Mouse (Mus musculus): ENCODE data around the gene Tmem144.

DNA sequence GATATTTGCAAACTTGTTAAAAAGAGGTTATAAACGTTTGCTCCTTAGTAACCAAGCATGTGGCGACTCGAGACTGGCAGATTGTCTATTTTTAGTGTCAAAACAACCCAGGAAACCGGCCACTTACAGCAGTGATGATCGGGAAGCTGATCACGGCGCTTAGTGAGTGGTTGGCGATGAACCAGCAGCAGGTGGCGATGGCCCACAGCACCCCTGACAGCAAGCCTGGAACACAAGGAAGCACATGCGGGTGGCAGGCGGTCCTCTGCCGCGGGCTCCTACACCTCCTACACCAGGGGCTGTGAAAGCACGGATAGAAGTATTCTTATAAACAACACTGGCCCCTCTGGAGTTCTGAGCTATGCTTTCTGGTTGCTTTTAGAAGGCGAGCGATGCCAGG is 31.4 kb downstream of the Tmem144 start:
- TF ChIP-seq EP300 (IDR thresholded peaks at IDR 0.05; ENCODE audit: low read depth) (no peak), CTCF (IDR thresholded peaks at IDR 0.05; ENCODE audit: low read depth) (no peak)

Measured in liver, postnatal 0 days (tissue).